16 mouse cellular contexts compared by ENCODE assay signal in the genomic region with DNA sequence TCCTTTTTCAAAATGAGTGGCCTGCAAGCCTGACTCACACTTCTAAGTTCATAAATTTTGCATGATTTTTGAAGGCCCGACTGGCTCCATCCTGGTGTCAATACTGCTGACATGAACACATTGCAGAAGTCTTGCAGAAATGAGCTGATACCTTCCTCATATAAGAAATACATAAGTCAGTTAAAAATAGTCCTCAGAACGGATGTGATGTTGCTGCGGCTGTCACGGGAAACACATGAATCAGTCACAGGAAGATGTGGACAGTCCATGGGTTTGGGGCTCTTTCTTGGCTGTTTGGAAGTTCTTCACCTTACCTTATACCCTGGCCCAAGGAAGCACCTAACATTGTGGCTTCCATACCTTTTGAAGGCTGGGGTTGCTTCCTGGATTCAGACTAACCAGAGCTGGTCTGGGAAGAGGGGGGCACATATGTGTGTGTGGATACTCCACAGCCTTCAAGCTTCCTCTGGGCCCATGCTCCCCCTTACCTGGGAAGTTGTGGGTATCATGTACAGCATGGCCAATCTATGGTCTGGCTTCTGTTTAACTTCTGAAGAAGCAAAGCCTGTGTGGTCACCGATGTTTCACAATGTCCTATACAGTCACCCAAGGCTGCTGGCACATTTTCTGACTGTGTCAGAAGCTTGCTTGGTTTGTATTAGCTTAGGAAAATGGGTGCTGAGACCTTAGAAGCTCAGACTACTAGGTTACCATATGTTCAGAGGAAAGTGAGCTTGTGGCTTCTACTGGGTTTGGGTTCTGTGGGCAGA. TPM values are rescaled to one million over a fixed set of nuclear protein-coding genes. Genes with fewer than 3 reads are reported as not detected.
DNase-seq lines count a peak whose midpoint lies in the region; ATAC-seq and TF ChIP-seq lines count a peak whose summit lies in the region.
"Had no signal": no experiment of that assay in that cellular context is flagged by ENCODE, and none has a peak within 500 bp of the region (broad histone marks: within the 10 kb centered on the region; RNA-seq: fewer than 3 reads in every experiment).

No protein-coding gene starts in this region.

- no peaks in the 10 kb centered on the region for H3K27me3 ChIP-seq in forebrain, postnatal 0 days (ENCODE audit: insufficient read depth, low read length)

- no peak overlapping the region for H3K4me3 ChIP-seq in forebrain, postnatal 0 days (ENCODE audit: low read depth, low read length)
- H3K4me3 ChIP-seq: erythroblast, embryonic 14.5 days; myocyte had no signal

- H3K27ac ChIP-seq in forebrain, postnatal 0 days (ENCODE audit: low read depth, low read length), result no peak overlapping the region

- no peak for TF ChIP-seq CTCF in forebrain, postnatal 0 days (IDR thresholded peaks at IDR 0.05; ENCODE audit: low read depth)

- H3K4me2 ChIP-seq in forebrain, postnatal 0 days (ENCODE audit: low read depth), result no peak overlapping the region
- H3K4me2 ChIP-seq: lung, embryonic 14.5 days had no signal

- peak; percentile 61 for ATAC-seq in common myeloid progenitor, adult 5-6 weeks (replicated peaks; ENCODE audit: low read depth, poor library complexity, severe bottlenecking)
- peak; percentile 65 for ATAC-seq in monocyte, adult 5-6 weeks (replicated peaks; ENCODE audit: insufficient number of reproducible peaks, low FRiP score, low TSS enrichment, poor library complexity, severe bottlenecking)
- ATAC-seq in forebrain, postnatal 0 days, result no peak

- H3K9me3 ChIP-seq in forebrain, postnatal 0 days (ENCODE audit: low read length), result no peaks in the 10 kb centered on the region

- H3K4me1 ChIP-seq in forebrain, postnatal 0 days (ENCODE audit: insufficient read depth), result no peaks in the 10 kb centered on the region

- no peaks in the 10 kb centered on the region for H3K36me3 ChIP-seq in forebrain, postnatal 0 days (ENCODE audit: insufficient read depth)

- no peak overlapping the region for H3K9ac ChIP-seq in forebrain, postnatal 0 days
- H3K9ac ChIP-seq: lung, embryonic 14.5 days had no signal

- DNase-seq in kidney, adult 9 months, result peak; percentile 37
- no peak for DNase-seq in kidney, adult 18-20 months
- peak; percentile 36 for DNase-seq in NIH3T3 (ENCODE audit: low read depth)
- no peak for DNase-seq in forebrain, postnatal 0 days
- DNase-seq in urinary bladder, adult 2 months (ENCODE audit: low spot score), result no peak
- no peak for DNase-seq in cerebellum, adult 9-11 months
- DNase-seq: cerebellum, postnatal 36 days; gastrocnemius, postnatal 10 days; kidney, postnatal 36 days; lung, embryonic 14.5 days; right cerebral cortex, adult 18-20 months had no signal

- WGBS in forebrain, postnatal 0 days, result 91% methylated on average over 5 of the region's 5 CpGs

RNA-seq across cellular contexts. Expression of a gene that starts 25.6 kb away (rescaled TPM):
- not detected in 2 replicates for total RNA-seq in common myeloid progenitor, adult 5-6 weeks (2017)
- not detected in 3 replicates for total RNA-seq in monocyte, adult 5-6 weeks (2017)
- not detected in 2 replicates for total RNA-seq in forebrain, postnatal 0 days (2014; rRNA removed)
- not detected in 2 replicates for polyA plus RNA-seq in forebrain, postnatal 0 days (2015; fragmentation: Nextera tagmentation; extraction: Ambion mirVana)
- not detected in 2 replicates for polyA plus RNA-seq in urinary bladder, adult 2 months (2012; rRNA removed)
- total RNA-seq: gastrocnemius, postnatal 10 days; left cerebral cortex, postnatal 10 days had no signal
- polyA plus RNA-seq: erythroblast, embryonic 14.5 days; lung, embryonic 14.5 days; myocyte had no signal

Comparison
In these comparisons a context has a peak if more than half of its experiments do, and no peak if none do; other contexts are left out.
1. DNase-seq: peak in kidney, adult 9 months (single experiment) and NIH3T3 (single experiment); none in kidney, adult 18-20 months (single experiment), forebrain, postnatal 0 days (single experiment), urinary bladder, adult 2 months (single experiment) and cerebellum, adult 9-11 months (single experiment).